Mouse (Mus musculus): Measurements from ENCODE around the gene Alox5.

Alox5 gene

GRCm38 (mm10) chr6:116417518-116418315, 43.3 kb downstream of the Alox5 start:
- no peak for DNase-seq (ENCODE audit: extremely low spot score)

GRCm38 (mm10) chr6:116416000-116416552, 44.9 kb downstream of the Alox5 start:
- no peak for DNase-seq (ENCODE audit: extremely low spot score)

- no peak for DNase-seq (ENCODE audit: extremely low spot score)
Measured at GRCm38 (mm10) chr6:116415126-116415676, 45.8 kb downstream of the Alox5 start.

GRCm38 (mm10) chr6:116412546-116413325, 48.2 kb downstream of the Alox5 start:
- no peak for DNase-seq (ENCODE audit: extremely low spot score)

- no peak for DNase-seq (ENCODE audit: extremely low spot score)
Measured at GRCm38 (mm10) chr6:116411716-116412115, 49.3 kb downstream of the Alox5 start.

- DNase-seq (ENCODE audit: extremely low spot score), result no peak
Measured at GRCm38 (mm10) chr6:116410436-116410835, 50.5 kb downstream of the Alox5 start.

GRCm38 (mm10) chr6:116407956-116408657, 52.9 kb downstream of the Alox5 start:
- DNase-seq (ENCODE audit: extremely low spot score), result no peak

GRCm38 (mm10) chr6:116407216-116407615, 53.8 kb downstream of the Alox5 start:
- no peak for DNase-seq (ENCODE audit: extremely low spot score)

- no peak for DNase-seq (ENCODE audit: extremely low spot score)
Measured at GRCm38 (mm10) chr6:116406680-116407079, 54.3 kb downstream of the Alox5 start.

- no peak for DNase-seq (ENCODE audit: extremely low spot score)
Measured at GRCm38 (mm10) chr6:116406152-116406551, 54.8 kb downstream of the Alox5 start.

- no peak for DNase-seq (ENCODE audit: extremely low spot score)
Measured at GRCm38 (mm10) chr6:116405715-116406114, 55.3 kb downstream of the Alox5 start.

- peak; percentile 17 for DNase-seq (ENCODE audit: extremely low spot score)
Measured at GRCm38 (mm10) chr6:116405243-116405642, 55.7 kb downstream of the Alox5 start.

GRCm38 (mm10) chr6:116402426-116402825, 58.6 kb downstream of the Alox5 start:
- no peak for DNase-seq (ENCODE audit: extremely low spot score)

GRCm38 (mm10) chr6:116401746-116402423, 59.1 kb downstream of the Alox5 start:
- DNase-seq (ENCODE audit: extremely low spot score), result no peak

- DNase-seq (ENCODE audit: extremely low spot score), result no peak
Measured at GRCm38 (mm10) chr6:116398136-116398535, 62.8 kb downstream of the Alox5 start.

GRCm38 (mm10) chr6:116397621-116398020, 63.4 kb downstream of the Alox5 start:
- DNase-seq (ENCODE audit: extremely low spot score), result no peak

GRCm38 (mm10) chr6:116394916-116395648, 65.9 kb downstream of the Alox5 start:
- no peak for DNase-seq (ENCODE audit: extremely low spot score)

GRCm38 (mm10) chr6:116389481-116389880, 71.5 kb downstream of the Alox5 start:
- DNase-seq (ENCODE audit: extremely low spot score), result no peak

- no peak for DNase-seq (ENCODE audit: extremely low spot score)
Measured at GRCm38 (mm10) chr6:116388068-116388467, 72.9 kb downstream of the Alox5 start.

- no peak for DNase-seq (ENCODE audit: extremely low spot score)
Measured at GRCm38 (mm10) chr6:116386506-116386905, 74.5 kb downstream of the Alox5 start.

Data from embryo, embryonic 9.5 days (tissue).